Mouse (Mus musculus): Measurements from ENCODE around the gene Agpat2.

- TF ChIP-seq POLR2A (IDR thresholded peaks at IDR 0.05; ENCODE audit: borderline replicate concordance, extremely low read depth, low read depth, low read length) (no peak; the same call in 1 of the 2 replicates), CTCF (IDR thresholded peaks at IDR 0.05; ENCODE audit: insufficient read depth, low read length) (no peak)
These were observed 15.6 kb downstream of the Agpat2 start for GRCm38 (mm10) chr2:26588573-26588972.

All from lung, adult 2 months (tissue).